Mouse (Mus musculus) midbrain, embryonic 11.5 days (tissue): ENCODE data around the gene Plekha3. TPM values are rescaled to one million over a fixed set of nuclear protein-coding genes. Genes with fewer than 3 reads are reported as not detected.

Experiments
- ATAC-seq: fragments of 200-750 bp; cut with Nextera tagmentation; 2 replicates; pipeline ENCODE4 v1.8.0; 2017; ENCODE audit warnings: moderate TSS enrichment, moderate library complexity; ENCODE audit not compliant: low FRiP score
- DNase-seq: peaks from one replicate; pipeline ENCODE4 v3.0.0; 2015; ENCODE audit warnings: low spot score; ENCODE audit errors: missing footprints
- H3K27ac ChIP-seq: fragments of 300-500 bp; sonication (generic); 2 replicates; pipeline ENCODE4 v1.5.1; 2014; ENCODE audit warnings: low read depth, low read length
- H3K27me3 ChIP-seq: fragments of 300-500 bp; sonication (generic); 2 replicates; pipeline ENCODE4 v1.6.1; 2014; ENCODE audit warnings: mild to moderate bottlenecking, low read length, moderate library complexity, mixed read lengths; ENCODE audit not compliant: control insufficient read depth, insufficient read depth
- H3K36me3 ChIP-seq: fragments of 300-500 bp; sonication (generic); 2 replicates; pipeline ENCODE4 v1.6.1; 2014; ENCODE audit warnings: mild to moderate bottlenecking, low read length, moderate library complexity, mixed read lengths; ENCODE audit not compliant: control insufficient read depth, insufficient read depth
- H3K4me1 ChIP-seq: fragments of 300-500 bp; sonication (generic); 2 replicates; pipeline ENCODE4 v1.6.1; 2014; ENCODE audit warnings: low read length; ENCODE audit not compliant: control insufficient read depth, insufficient read depth
- H3K4me2 ChIP-seq: fragments of 300-500 bp; sonication (generic); 2 replicates; pipeline ENCODE4 v1.6.1; 2014; ENCODE audit warnings: mild to moderate bottlenecking, moderate library complexity
- H3K4me3 ChIP-seq: fragments of 300-500 bp; sonication (generic); 2 replicates; pipeline ENCODE4 v1.5.1; 2014; ENCODE audit warnings: low read depth, low read length
- H3K9ac ChIP-seq: fragments of 300-500 bp; sonication (generic); 2 replicates; pipeline ENCODE4 v1.6.1; 2014; ENCODE audit warnings: low read length
- H3K9me3 ChIP-seq: fragments of 300-500 bp; sonication (generic); 2 replicates; pipeline ENCODE4 v1.6.1; 2016; ENCODE audit warnings: low read length; ENCODE audit not compliant: control insufficient read depth
- WGBS: fragments of 180-500 bp; shearing (Covaris S2); extraction: QIAGEN DNeasy Blood & Tissue Kit; methylation state at CpG from one replicate; pipeline ENCODE4 v1.1.7; 2014; 5-methylcytosine and 5-hydroxymethylcytosine counted together
- polyA plus RNA-seq: library from polyadenylated mRNA; unstranded; fragments of >200 nt; fragmentation: Nextera tagmentation; extraction: Ambion mirVana; gene quantifications from 2 replicates; pipeline ENCODE4 v1.2.1, GENCODE M21; 2014

The Plekha3 gene
- polyA plus RNA-seq, result 11.7 and 12.9 TPM in 2 replicates

GRCm38 (mm10) chr2:76674725-76675427, at the start of gene Plekha3:
Plekha3 (plus strand) TSS chr2:76675281.
- no peaks in the 10 kb centered on the region for H3K27me3 ChIP-seq
- H3K4me3 ChIP-seq, result peak within 1 kb of the TSS; percentile 82
- H3K36me3 ChIP-seq, result no peaks in the 10 kb centered on the region
- H3K4me1 ChIP-seq, result peaks cover 14% of the 10 kb centered on the region
- 4% methylated on average over 52 of the region's 52 CpGs for WGBS
- H3K27ac ChIP-seq, result peak within 1 kb of the TSS; percentile 53
- DNase-seq (peak; percentile 96), ATAC-seq (peak; percentile 79)
- peak within 1 kb of the TSS; percentile 90 for H3K9ac ChIP-seq
- peak within 1 kb of the TSS; percentile 62 for H3K4me2 ChIP-seq
- H3K9me3 ChIP-seq, result no peaks in the 10 kb centered on the region

DNA sequence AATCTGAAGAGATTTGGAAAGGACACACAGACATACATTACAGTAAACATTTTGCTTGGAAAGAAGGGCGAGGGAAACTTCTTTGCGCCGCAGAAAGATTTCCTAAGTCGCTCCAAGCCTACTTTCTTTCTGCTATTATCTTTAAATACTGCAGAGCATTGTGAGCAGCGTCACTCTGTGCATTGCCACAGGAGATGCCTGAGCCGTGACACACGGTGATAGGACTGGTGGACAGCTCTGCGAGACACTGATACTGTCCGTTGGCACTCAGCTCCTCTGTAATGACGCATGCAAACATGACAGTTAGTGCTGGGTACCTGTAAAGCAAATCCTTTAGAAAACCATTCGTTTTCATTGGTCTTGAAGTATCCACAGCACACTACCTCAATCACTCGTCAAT, 44.8 kb upstream of the Plekha3 start:
- 95% methylated on average over 12 of the region's 12 CpGs for WGBS

GRCm38 (mm10) chr2:76631600-76631999, 43.5 kb upstream of the Plekha3 start:
- no peak overlapping the region for H3K9ac ChIP-seq
- H3K4me2 ChIP-seq, result no peak overlapping the region
- DNase-seq (no peak), ATAC-seq (no peak)
- H3K27me3 ChIP-seq, result no peaks in the 10 kb centered on the region
- H3K36me3 ChIP-seq, result peaks cover 34% of the 10 kb centered on the region
- 87% methylated on average over 4 of the region's 4 CpGs for WGBS
- no peak overlapping the region for H3K27ac ChIP-seq
- H3K4me3 ChIP-seq, result no peak overlapping the region
- no peaks in the 10 kb centered on the region; the same call in 1 of the 2 replicates for H3K9me3 ChIP-seq
- H3K4me1 ChIP-seq, result no peaks in the 10 kb centered on the region

More for the DNA sequence above, 44.8 kb upstream of the Plekha3 start:
- DNase-seq (no peak), ATAC-seq (no peak)
- no peak overlapping the region for H3K9ac ChIP-seq
- peaks cover 38% of the 10 kb centered on the region for H3K36me3 ChIP-seq
- peaks cover 3% of the 10 kb centered on the region; the same call in 1 of the 2 replicates for H3K9me3 ChIP-seq
- H3K4me1 ChIP-seq, result no peaks in the 10 kb centered on the region
- H3K4me3 ChIP-seq, result no peak overlapping the region
- H3K27ac ChIP-seq, result no peak overlapping the region
- no peaks in the 10 kb centered on the region for H3K27me3 ChIP-seq
- H3K4me2 ChIP-seq, result no peak overlapping the region

DNA sequence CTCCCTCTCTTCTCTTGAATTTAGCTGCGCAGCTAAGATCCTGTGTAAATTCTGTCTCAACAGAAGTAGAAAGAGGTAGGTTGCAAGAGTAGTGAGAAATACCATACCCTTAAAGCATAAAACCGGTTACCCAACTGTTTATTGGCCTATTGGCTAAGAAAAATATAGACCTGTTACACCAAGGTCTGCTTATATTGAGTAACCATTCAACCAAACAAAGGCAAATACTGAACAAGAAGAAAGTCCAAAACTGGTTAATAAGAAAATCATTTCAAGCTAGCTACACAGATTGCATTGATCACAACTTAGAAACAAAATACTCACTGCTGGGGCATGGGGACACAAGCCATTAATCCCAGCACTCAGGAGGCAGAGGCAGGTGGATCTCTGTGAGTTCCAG, 35.4 kb upstream of the Plekha3 start:
- no peaks in the 10 kb centered on the region for H3K4me1 ChIP-seq
- WGBS, result 95% methylated on average over 2 of the region's 2 CpGs
- peaks cover 19% of the 10 kb centered on the region for H3K36me3 ChIP-seq
- no peaks in the 10 kb centered on the region for H3K9me3 ChIP-seq
- no peak overlapping the region for H3K9ac ChIP-seq
- H3K4me3 ChIP-seq, result no peak overlapping the region
- H3K27me3 ChIP-seq, result no peaks in the 10 kb centered on the region
- H3K4me2 ChIP-seq, result no peak overlapping the region
- ATAC-seq (no peak), DNase-seq (no peak)
- H3K27ac ChIP-seq, result no peak overlapping the region

GRCm38 (mm10) chr2:76643801-76644200, 31.3 kb upstream of the Plekha3 start:
- ATAC-seq, result no peak
- Histone ChIP-seq H3K4me3 (no peak overlapping the region), H3K9me3 (no peaks in the 10 kb centered on the region), H3K4me1 (peaks cover 8% of the 10 kb centered on the region), H3K36me3 (peaks cover 9% of the 10 kb centered on the region), H3K27ac (no peak overlapping the region), H3K4me2 (no peak overlapping the region), H3K27me3 (no peaks in the 10 kb centered on the region), H3K9ac (no peak overlapping the region)
- no peak for DNase-seq

GRCm38 (mm10) chr2:76647441-76647869, 27.6 kb upstream of the Plekha3 start:
- H3K9ac ChIP-seq, result peak overlapping the region; percentile 83
- peak; percentile 77 for ATAC-seq

DNA sequence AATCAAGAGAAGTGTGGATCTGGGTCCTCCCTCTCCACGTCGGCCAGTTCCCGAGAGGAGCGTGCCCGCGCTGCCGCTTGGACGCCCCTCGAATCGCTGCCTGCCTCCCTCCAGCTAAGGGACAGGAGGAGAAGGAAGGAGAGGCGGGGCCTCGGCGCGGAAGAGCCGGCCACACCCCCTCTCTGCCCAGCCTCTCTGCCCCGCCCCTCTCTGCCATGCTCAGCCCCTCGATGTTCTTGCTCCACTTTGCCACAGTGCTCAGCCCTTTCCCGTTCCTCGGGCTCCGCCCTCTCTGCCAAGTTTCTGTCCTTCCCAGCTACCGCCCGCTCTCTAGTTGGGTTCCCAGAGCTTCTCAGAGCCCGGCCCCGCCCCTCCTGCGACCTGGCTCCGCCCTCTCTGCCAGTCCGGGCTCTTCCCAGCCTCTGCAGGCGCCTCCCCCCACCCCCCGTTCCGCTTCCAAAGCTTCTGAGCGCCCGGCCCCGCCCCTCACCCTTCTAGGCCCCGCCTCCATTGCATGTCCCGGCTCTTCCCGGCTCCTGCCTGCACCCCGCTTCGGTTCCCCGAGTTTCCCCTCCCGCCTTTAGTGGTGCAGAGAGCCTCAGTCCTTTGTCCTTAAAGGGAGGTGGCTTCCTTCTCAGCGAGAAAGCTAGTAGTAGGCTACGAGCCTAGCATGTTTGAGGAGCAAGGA, 27.1 kb upstream of the Plekha3 start, which contains the start of the genes Prkra and Pjvk:
TSS of gene Prkra (minus strand) at position 133 of the 688 bp plus-strand sequence.
TSS of gene Pjvk (plus strand) at position 594 of the 688 bp plus-strand sequence.
- H3K4me2 ChIP-seq, result peak within 1 kb of the TSS; percentile 76
- ATAC-seq, result peak; percentile 97
- under 1% methylated on average over 41 of the region's 42 CpGs for WGBS

More at GRCm38 (mm10) chr2:76647441-76647869, 27.6 kb upstream of the Plekha3 start:
- DNase-seq, result no peak
- H3K27me3 ChIP-seq, result no peaks in the 10 kb centered on the region
- H3K9me3 ChIP-seq, result no peaks in the 10 kb centered on the region
- H3K4me1 ChIP-seq, result peaks cover 8% of the 10 kb centered on the region
- H3K36me3 ChIP-seq, result no peaks in the 10 kb centered on the region
- H3K4me2 ChIP-seq, result peak overlapping the region; percentile 76
- WGBS, result under 1% methylated on average over 24 of the region's 32 CpGs
- H3K4me3 ChIP-seq, result peak overlapping the region; percentile 71
- peak overlapping the region; percentile 92 for H3K27ac ChIP-seq

GRCm38 (mm10) chr2:76648666-76649141, 26.4 kb upstream of the Plekha3 start:
- WGBS, result 33% methylated on average over 13 of the region's 13 CpGs
- Histone ChIP-seq H3K4me2 (peak overlapping the region; percentile 76), H3K36me3 (no peaks in the 10 kb centered on the region), H3K9ac (peak overlapping the region; percentile 72), H3K4me3 (peak overlapping the region; percentile 71; the same call in 1 of the 2 replicates), H3K27ac (peak overlapping the region; percentile 92), H3K4me1 (peaks cover 8% of the 10 kb centered on the region), H3K27me3 (no peaks in the 10 kb centered on the region), H3K9me3 (no peaks in the 10 kb centered on the region)
- DNase-seq (peak; percentile 97), ATAC-seq (peak; percentile 43)

More for the DNA sequence above, 27.1 kb upstream of the Plekha3 start, which contains the start of the genes Prkra and Pjvk:
- H3K9me3 ChIP-seq, result no peaks in the 10 kb centered on the region
- peak within 1 kb of the TSS; percentile 71 for H3K4me3 ChIP-seq
- H3K9ac ChIP-seq, result peak within 1 kb of the TSS; percentile 83
- H3K36me3 ChIP-seq, result no peaks in the 10 kb centered on the region
- H3K4me1 ChIP-seq, result peaks cover 8% of the 10 kb centered on the region
- peak; percentile 100 for DNase-seq
- H3K27ac ChIP-seq, result peak within 1 kb of the TSS; percentile 92
- no peaks in the 10 kb centered on the region for H3K27me3 ChIP-seq

DNA sequence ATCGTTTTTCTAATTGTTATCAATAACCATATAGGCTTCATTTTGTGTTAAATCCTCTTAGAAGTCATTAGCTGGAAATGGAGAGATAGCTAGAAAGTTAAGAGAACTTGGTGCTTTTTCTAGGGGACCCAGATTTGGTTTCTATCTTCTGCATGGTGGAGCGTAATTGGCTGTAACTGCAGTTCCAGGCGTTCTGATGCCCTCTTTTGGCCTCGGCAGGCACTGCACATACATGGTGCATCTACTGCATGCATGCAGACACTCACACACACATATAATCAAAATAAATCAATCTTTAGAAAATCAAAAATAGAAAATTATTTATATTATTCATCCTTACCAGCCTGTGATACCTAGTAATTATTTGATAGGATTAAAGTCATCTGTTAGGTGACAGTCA, 22.0 kb upstream of the Plekha3 start:
- DNase-seq (peak; percentile 21), ATAC-seq (no peak)
- Histone ChIP-seq H3K4me1 (no peaks in the 10 kb centered on the region), H3K27ac (no peak overlapping the region), H3K9ac (no peak overlapping the region), H3K27me3 (no peaks in the 10 kb centered on the region), H3K36me3 (no peaks in the 10 kb centered on the region), H3K9me3 (no peaks in the 10 kb centered on the region), H3K4me2 (no peak overlapping the region), H3K4me3 (no peak overlapping the region)
- WGBS, result 94% methylated on average over 4 of the region's 4 CpGs
